Mouse (Mus musculus) heart, embryonic 13.5 days (tissue): ENCODE measurements at regions not wholly inside any gene's neighbourhood (a gene's known extent, or its start where the extent isn't known, plus 50 kb on each side); places are given as distances from the start of the nearest gene placed in this dataset.

Experiments used
- ATAC-seq: fragments of 200-750 bp; cut with Nextera tagmentation; 2 replicates; pipeline ENCODE4 v1.8.0; 2017; ENCODE audit warnings: moderate TSS enrichment; ENCODE audit not compliant: insufficient number of reproducible peaks, low FRiP score, low TSS enrichment; ENCODE audit errors: extremely low read depth
- H3K27ac ChIP-seq: fragments of 300-500 bp; sonication (generic); replicated peaks from 2 replicates; pipeline ENCODE4 v1.5.1; 2015; ENCODE audit warnings: moderate library complexity, mild to moderate bottlenecking, inconsistent platforms
- H3K27me3 ChIP-seq: fragments of 300-500 bp; sonication (generic); replicated peaks from 2 replicates; pipeline ENCODE4 v1.6.1; 2015; ENCODE audit warnings: mild to moderate bottlenecking, inconsistent platforms
- H3K36me3 ChIP-seq: fragments of 300-500 bp; sonication (generic); 2 replicates; pipeline ENCODE4 v1.6.1; 2015; ENCODE audit warnings: mild to moderate bottlenecking, inconsistent platforms
- H3K4me1 ChIP-seq: fragments of 300-500 bp; sonication (generic); 2 replicates; pipeline ENCODE4 v1.6.1; 2015; ENCODE audit warnings: inconsistent platforms
- H3K4me2 ChIP-seq: fragments of 300-500 bp; sonication (generic); 2 replicates; pipeline ENCODE4 v1.6.1; 2015; ENCODE audit warnings: inconsistent platforms, mild to moderate bottlenecking, moderate library complexity
- H3K4me3 ChIP-seq: fragments of 300-500 bp; sonication (generic); 2 replicates; pipeline ENCODE4 v1.5.1; 2015; ENCODE audit warnings: moderate library complexity, mild to moderate bottlenecking, inconsistent platforms
- H3K9ac ChIP-seq: fragments of 300-500 bp; sonication (generic); 2 replicates; pipeline ENCODE4 v1.6.1; 2015; ENCODE audit warnings: inconsistent platforms, mild to moderate bottlenecking, moderate library complexity
- H3K9me3 ChIP-seq: fragments of 300-500 bp; sonication (generic); 2 replicates; pipeline ENCODE4 v1.6.1; 2016; ENCODE audit warnings: inconsistent platforms
- WGBS: fragments of 180-500 bp; shearing (Covaris S2); methylation state at CpG from one replicate; pipeline ENCODE4 v1.1.7; 2015; ENCODE audit warnings: mixed read lengths; 5-methylcytosine and 5-hydroxymethylcytosine counted together

DNA sequence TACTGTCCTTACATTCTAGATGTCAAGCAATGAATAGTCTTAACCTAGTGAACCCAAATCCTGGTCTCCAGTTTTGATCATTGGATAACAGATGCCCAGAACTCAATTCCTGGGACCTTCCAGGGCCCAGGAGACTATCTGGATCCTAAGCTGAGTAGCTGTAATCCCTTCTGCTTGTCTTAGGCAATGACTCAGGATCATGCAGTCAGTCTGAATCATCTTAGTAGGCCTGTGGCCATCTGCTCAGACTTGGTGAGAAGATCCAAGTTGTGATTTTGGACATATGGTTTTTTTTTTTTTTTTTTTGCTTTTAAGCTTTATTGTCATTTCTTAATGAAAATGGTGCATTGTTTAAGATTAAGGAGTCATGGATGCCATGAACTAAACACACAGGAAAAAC, 95.9 kb downstream of the Otud1 start:
- no peaks in the 10 kb centered on the region for H3K36me3 ChIP-seq
- no peak for ATAC-seq
- no peak overlapping the region for H3K9ac ChIP-seq
- no peaks in the 10 kb centered on the region for H3K4me1 ChIP-seq
- H3K27me3 ChIP-seq = no peaks in the 10 kb centered on the region
- no peak overlapping the region for H3K27ac ChIP-seq
- no peak overlapping the region for H3K4me2 ChIP-seq
- H3K9me3 ChIP-seq = no peaks in the 10 kb centered on the region
- H3K4me3 ChIP-seq = no peak overlapping the region

DNA sequence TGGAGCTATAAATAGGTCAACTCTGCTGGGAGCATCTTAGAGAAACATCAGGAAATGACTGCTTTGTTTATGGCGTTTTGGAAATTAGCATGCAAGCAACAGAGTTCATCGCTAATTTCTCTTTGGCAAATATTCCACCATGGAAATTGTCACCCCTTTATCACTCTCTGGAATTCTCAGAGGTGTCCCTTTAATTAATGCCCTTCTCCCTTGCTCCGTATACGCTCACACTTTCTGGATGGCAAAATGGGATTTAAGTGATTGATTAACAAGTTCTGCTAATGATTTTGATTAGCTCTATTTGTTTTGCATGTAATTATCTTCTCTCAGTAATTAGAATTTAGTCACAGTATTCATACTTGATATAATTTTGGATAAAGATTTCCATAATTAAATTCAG, 100.4 kb downstream of the Otud1 start:
- H3K27me3 ChIP-seq = no peaks in the 10 kb centered on the region
- WGBS = 67% methylated on average over 4 of the region's 4 CpGs
- H3K4me3 ChIP-seq = no peak overlapping the region
- no peak overlapping the region for H3K27ac ChIP-seq
- no peak overlapping the region for H3K9ac ChIP-seq
- H3K4me1 ChIP-seq = 0 out of 2 replicates have a peak, but pooled peaks cover 6% of the 10 kb centered on the region
- H3K4me2 ChIP-seq = no peak overlapping the region
- no peaks in the 10 kb centered on the region for H3K36me3 ChIP-seq
- ATAC-seq = no peak
- no peaks in the 10 kb centered on the region for H3K9me3 ChIP-seq

DNA sequence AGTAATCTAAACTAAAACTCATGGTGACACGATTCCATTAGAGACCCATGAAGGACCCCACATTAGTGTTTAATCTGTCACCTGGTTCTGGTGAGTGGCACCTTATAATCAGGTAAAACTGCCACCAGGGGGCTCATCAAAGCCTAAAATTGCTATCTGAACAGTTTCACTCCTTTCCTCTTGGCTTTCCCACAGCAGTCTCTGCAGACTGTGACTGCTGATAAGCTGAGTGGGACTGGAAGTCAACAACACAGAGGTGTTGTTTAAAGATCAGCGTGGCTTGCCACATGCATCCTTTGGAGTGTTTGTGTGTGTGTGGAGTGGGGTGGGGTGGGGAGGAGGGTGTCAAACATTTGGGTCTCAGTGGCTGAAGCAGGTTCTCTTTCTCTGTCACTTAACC, 101.6 kb downstream of the Otud1 start:
- Histone ChIP-seq H3K4me1 (0 out of 2 replicates have a peak, but pooled peaks cover 6% of the 10 kb centered on the region), H3K36me3 (no peaks in the 10 kb centered on the region), H3K9me3 (no peaks in the 10 kb centered on the region), H3K4me3 (no peak overlapping the region), H3K27ac (no peak overlapping the region), H3K27me3 (no peaks in the 10 kb centered on the region), H3K4me2 (no peak overlapping the region), H3K9ac (no peak overlapping the region)
- no peak for ATAC-seq
- WGBS = 19% methylated on average over 2 of the region's 2 CpGs

DNA sequence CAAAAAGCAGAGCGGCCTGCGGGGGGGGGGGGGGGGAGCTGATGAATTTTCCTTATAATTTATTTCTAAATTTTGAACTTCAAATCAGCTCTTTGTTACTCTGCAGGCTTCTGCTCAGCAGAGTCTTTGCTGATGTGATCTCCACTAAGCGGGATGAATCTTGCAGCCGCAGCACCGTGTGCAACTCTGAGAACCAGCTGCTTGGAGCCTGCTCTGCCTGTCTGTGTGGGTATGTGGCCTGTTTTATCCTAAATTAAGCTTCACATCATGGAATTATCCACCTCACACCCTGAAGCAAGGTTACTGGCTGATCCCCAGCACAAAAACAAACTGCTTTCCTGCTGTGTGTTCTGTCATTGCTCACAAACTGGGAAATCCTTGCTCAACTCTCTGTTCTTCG, 102.0 kb downstream of the Otud1 start:
- H3K9me3 ChIP-seq = no peaks in the 10 kb centered on the region
- H3K27me3 ChIP-seq = no peaks in the 10 kb centered on the region
- H3K9ac ChIP-seq = no peak overlapping the region
- WGBS = 79% methylated on average over 4 of the region's 6 CpGs
- H3K4me2 ChIP-seq = no peak overlapping the region
- no peaks in the 10 kb centered on the region for H3K36me3 ChIP-seq
- no peak for ATAC-seq
- 0 out of 2 replicates have a peak, but pooled peaks cover 6% of the 10 kb centered on the region for H3K4me1 ChIP-seq
- H3K4me3 ChIP-seq = no peak overlapping the region
- H3K27ac ChIP-seq = no peak overlapping the region

DNA sequence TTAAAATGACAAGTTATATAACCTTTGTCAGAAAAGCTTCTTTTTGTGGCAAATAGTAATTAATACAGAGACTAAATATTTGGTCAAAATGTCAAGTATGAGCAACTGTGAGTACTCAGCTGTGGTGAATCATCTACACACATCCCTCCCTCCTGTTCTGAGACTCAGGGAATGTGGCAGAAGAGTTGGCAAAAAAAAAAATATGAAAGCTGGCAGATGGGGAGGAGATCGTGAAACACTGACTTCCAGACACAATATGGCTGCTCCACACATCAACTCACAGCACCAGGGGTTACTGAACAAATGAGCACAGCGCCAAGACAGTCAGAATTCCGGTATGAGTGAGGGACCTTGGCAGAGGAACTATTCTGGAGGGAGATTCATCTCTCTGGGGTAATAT, 105.4 kb downstream of the Otud1 start:
- WGBS = 61% methylated on average over 3 of the region's 3 CpGs
- H3K9ac ChIP-seq = no peak overlapping the region
- no peak for ATAC-seq

DNA sequence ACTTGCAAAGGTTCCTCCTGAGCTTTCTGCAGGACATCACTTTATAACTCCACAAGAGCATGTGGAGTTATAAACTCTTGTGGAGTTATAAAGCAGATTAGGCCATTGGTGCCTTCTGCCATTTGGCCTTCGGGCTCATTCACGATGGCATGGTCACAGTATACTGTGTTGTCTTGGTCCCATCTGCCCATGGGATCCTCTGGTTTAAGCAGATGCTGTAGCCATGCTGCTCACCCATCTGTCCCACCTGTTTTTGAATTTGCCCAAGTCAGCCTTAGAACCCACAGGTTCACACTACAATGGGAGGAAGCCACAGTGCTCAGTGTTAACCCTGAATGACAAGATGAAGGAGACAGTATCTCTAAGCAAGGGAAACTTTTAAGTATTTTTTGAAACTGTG, 124.7 kb upstream of the Etl4 start:
- H3K9ac ChIP-seq = no peak overlapping the region
- WGBS = 85% methylated on average over 2 of the region's 2 CpGs
- H3K4me2 ChIP-seq = no peak overlapping the region
- no peaks in the 10 kb centered on the region for H3K27me3 ChIP-seq
- H3K4me1 ChIP-seq = no peaks in the 10 kb centered on the region
- H3K36me3 ChIP-seq = no peaks in the 10 kb centered on the region
- H3K27ac ChIP-seq = no peak overlapping the region
- no peak overlapping the region for H3K4me3 ChIP-seq
- no peaks in the 10 kb centered on the region for H3K9me3 ChIP-seq
- ATAC-seq = no peak

More for the DNA sequence above, 105.4 kb downstream of the Otud1 start:
- no peaks in the 10 kb centered on the region for H3K36me3 ChIP-seq
- H3K4me2 ChIP-seq = no peak overlapping the region
- H3K4me3 ChIP-seq = no peak overlapping the region
- H3K9me3 ChIP-seq = no peaks in the 10 kb centered on the region
- 0 out of 2 replicates have a peak, but pooled peaks cover 6% of the 10 kb centered on the region for H3K4me1 ChIP-seq
- H3K27ac ChIP-seq = no peak overlapping the region
- H3K27me3 ChIP-seq = no peaks in the 10 kb centered on the region

DNA sequence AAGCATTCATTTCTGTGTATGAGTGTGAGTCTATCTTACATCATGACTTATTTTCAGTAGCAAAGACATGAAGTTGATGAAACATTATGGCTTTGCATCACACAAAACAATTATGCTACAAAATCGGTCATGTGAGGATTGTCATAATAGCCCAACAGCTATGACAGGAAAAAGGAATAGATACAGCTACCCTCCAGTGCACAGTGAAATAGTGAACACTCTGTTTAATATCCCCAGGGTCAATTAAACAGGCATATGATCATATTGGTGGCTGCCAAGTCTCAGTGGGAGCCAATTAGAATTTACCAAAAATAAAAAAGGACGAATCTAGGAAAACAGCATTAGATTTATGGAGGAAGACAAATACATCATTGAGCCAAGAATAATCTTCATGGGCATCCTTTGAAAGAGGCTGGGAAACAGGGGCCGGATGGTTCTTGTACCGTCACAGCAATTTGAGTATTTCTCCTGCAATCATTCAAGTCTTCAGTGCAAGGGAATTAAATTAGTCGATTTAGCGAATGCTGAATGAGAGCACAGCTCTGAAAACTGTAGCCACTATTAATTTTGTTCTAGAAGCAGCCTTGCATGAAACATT, 123.8 kb upstream of the Etl4 start:
- no peak for ATAC-seq
- Histone ChIP-seq H3K9me3 (no peaks in the 10 kb centered on the region), H3K36me3 (no peaks in the 10 kb centered on the region), H3K4me2 (no peak overlapping the region), H3K27ac (no peak overlapping the region), H3K4me3 (no peak overlapping the region), H3K4me1 (no peaks in the 10 kb centered on the region), H3K9ac (no peak overlapping the region), H3K27me3 (no peaks in the 10 kb centered on the region)
- 73% methylated on average over 6 of the region's 6 CpGs for WGBS

DNA sequence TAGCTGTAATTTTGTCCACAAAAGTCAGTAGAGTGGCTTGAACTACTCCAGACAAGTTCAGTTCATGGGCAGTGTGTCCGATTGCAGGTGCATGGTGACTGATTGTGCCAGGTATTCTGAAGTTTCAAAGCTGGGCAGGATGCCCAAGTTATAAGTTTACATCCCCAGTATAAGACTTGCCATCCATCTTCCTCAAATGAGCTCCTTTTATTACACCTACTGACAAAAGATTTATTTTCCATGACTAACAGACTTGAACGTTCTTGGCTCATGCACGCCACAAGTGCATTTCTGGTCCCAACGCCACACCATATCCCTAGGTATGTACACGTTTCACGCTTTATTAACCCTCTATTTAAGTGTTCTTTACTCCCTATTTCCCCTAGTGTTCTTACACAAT, 117.4 kb upstream of the Etl4 start:
- WGBS = 76% methylated on average over 6 of the region's 6 CpGs
- H3K4me2 ChIP-seq = no peak overlapping the region

DNA sequence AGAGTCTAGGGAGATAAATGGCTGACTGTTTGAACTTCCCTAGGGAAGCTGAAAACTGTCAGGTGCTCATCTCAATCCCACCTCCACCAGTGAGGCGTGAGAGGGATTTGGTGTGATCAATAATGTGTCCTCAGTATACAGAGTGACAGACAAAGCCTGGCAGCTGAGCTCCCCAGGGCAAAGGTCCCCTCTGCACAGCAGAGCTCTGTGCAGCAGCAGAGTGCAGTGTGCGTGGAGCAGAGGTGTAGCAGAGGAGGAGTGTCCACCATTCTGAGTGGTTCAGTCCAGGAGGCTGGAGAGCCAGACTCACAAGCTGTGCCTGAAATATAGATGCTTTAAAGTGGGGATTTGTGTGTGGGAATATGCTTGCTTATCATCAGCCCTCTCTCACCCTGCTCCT, 112.8 kb upstream of the Etl4 start:
- no peak overlapping the region for H3K4me3 ChIP-seq
- no peaks in the 10 kb centered on the region for H3K4me1 ChIP-seq
- no peak overlapping the region for H3K9ac ChIP-seq
- no peaks in the 10 kb centered on the region for H3K36me3 ChIP-seq
- no peaks in the 10 kb centered on the region for H3K9me3 ChIP-seq
- H3K27ac ChIP-seq = no peak overlapping the region
- no peak for ATAC-seq
- no peaks in the 10 kb centered on the region for H3K27me3 ChIP-seq
- 37% methylated on average over 2 of the region's 2 CpGs for WGBS
- no peak overlapping the region for H3K4me2 ChIP-seq

More for the DNA sequence above, 117.4 kb upstream of the Etl4 start:
- H3K36me3 ChIP-seq = no peaks in the 10 kb centered on the region
- no peak overlapping the region for H3K4me3 ChIP-seq
- no peaks in the 10 kb centered on the region for H3K9me3 ChIP-seq
- no peak for ATAC-seq
- H3K27me3 ChIP-seq = no peaks in the 10 kb centered on the region
- H3K9ac ChIP-seq = no peak overlapping the region
- no peaks in the 10 kb centered on the region for H3K4me1 ChIP-seq
- H3K27ac ChIP-seq = no peak overlapping the region
